Mouse (Mus musculus) ES-E14 (cell line): Measurements from ENCODE around the gene Klf12.

Experiments
- CHD2 ChIP-seq: IDR thresholded peaks from 2 replicates; pipeline ENCODE4 v1.6.1; 2014; ENCODE audit warnings: mild to moderate bottlenecking, low read depth, low read length, inconsistent platforms
- HCFC1 ChIP-seq: IDR thresholded peaks from 2 replicates; pipeline ENCODE4 v1.6.1; 2012; ENCODE audit warnings: low read length, inconsistent platforms, borderline replicate concordance; ENCODE audit not compliant: insufficient read depth
- ZC3H11A ChIP-seq: IDR thresholded peaks from 2 replicates; pipeline ENCODE4 v1.6.1; 2012; ENCODE audit warnings: low read depth, mild to moderate bottlenecking, inconsistent platforms, low read length, borderline replicate concordance
- ZNF384 ChIP-seq: IDR thresholded peaks from 2 replicates; pipeline ENCODE4 v1.6.1; 2012; ENCODE audit warnings: low read depth, low read length, inconsistent platforms

DNA sequence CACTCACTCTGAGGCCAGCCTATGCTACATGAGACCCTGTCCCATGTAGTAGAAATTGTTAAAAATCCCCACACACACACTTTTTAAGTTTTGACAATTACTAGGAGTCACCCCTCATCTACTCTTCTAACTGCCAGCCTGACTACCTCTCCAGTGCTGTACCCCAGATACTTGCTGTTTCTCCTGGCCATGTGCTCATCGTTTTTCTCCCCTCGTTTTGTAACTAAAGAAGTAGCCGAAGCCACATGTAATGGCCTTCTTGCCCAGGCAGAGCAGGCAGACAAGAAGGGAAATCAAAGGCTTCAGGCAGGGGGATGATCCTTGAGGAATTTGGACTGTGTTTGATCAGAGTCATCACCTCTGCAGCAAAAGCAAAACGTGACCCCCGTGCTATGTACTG, 274.0 kb downstream of the Klf12 start:
- TF ChIP-seq HCFC1 (no peak), ZNF384 (no peak), CHD2 (no peak), ZC3H11A (no peak)
